Mouse (Mus musculus) liver, postnatal 0 days (tissue): ENCODE results near the gene Hoxc9.

Experiments
- CTCF ChIP-seq: sonication (generic); IDR thresholded peaks from 2 replicates; pipeline ENCODE4 v1.5.1; 2016; ENCODE audit warnings: antibody characterized with exemption, low read depth
- EP300 ChIP-seq: IDR thresholded peaks from 2 replicates; pipeline ENCODE4 v1.6.1; 2016; ENCODE audit warnings: antibody characterized with exemption, low read depth, mild to moderate bottlenecking

GRCm38 (mm10) chr15:102975034-102975433 is 1.2 kb upstream of the Hoxc9 start:
- TF ChIP-seq EP300: no peak
- no peak for TF ChIP-seq CTCF
